Mouse (Mus musculus): ENCODE data around the gene B2m. TPM values are rescaled to one million over a fixed set of nuclear protein-coding genes. Genes with fewer than 3 reads are reported as not detected.

The B2m gene
- total and polyA plus RNA-seq, 3 experiments, result 108 to 1,161 (median 229) TPM

GRCm38 (mm10) chr2:122160680-122161079 is 13.2 kb downstream of the B2m start, which contains the start of gene Trim69 (continued):
- TF ChIP-seq JUND (IDR thresholded peaks at IDR 0.05; ENCODE audit: low read depth, low read length), result no peak
- no peak for TF ChIP-seq MYB (IDR thresholded peaks at IDR 0.05; ENCODE audit: low read depth, low read length)
- no peak for TF ChIP-seq NRF1 (IDR thresholded peaks at IDR 0.05; ENCODE audit: insufficient read depth, low read depth, low read length, poor library complexity, severe bottlenecking)
- no peak for TF ChIP-seq POLR2AphosphoS2 (IDR thresholded peaks at IDR 0.05; ENCODE audit: low read length)
- no peak for TF ChIP-seq EP300 (IDR thresholded peaks at IDR 0.05; ENCODE audit: low read depth in 1 of 2, low read length in 2 of 2)
- no peak for TF ChIP-seq TCF12 (IDR thresholded peaks at IDR 0.05; ENCODE audit: low read depth, low read length)
- TF ChIP-seq MXI1 (IDR thresholded peaks at IDR 0.05; ENCODE audit: low read depth, low read length), result no peak
- peak; percentile 73 to 98 (median 92) for TF ChIP-seq CTCF (IDR thresholded peaks at IDR 0.05 in 2 of 3, conservative IDR thresholded peaks at IDR 0.05 in 1 of 3; ENCODE audit: control insufficient read depth in 1 of 3, insufficient read depth in 1 of 3, low read depth in 2 of 3, low read length in 3 of 3, poor library complexity in 1 of 3, severe bottlenecking in 1 of 3)
- peak; percentile 25; the same call in 1 of the 2 replicates for TF ChIP-seq ZNF384 (IDR thresholded peaks at IDR 0.05; ENCODE audit: low read depth, low read length)
- no peak for TF ChIP-seq MYC (IDR thresholded peaks at IDR 0.05; ENCODE audit: low read depth, low read length)
- TF ChIP-seq POLR2A (IDR thresholded peaks at IDR 0.05; ENCODE audit: control insufficient read depth in 1 of 2, insufficient read depth in 1 of 2, low read depth in 1 of 2, low read length in 2 of 2, poor library complexity in 1 of 2), result no peak
- no peak for TF ChIP-seq CHD2 (IDR thresholded peaks at IDR 0.05; ENCODE audit: low read length)
- TF ChIP-seq CHD1 (IDR thresholded peaks at IDR 0.05; ENCODE audit: low read depth, low read length), result no peak
- no peak for TF ChIP-seq TAL1 (IDR thresholded peaks at IDR 0.05; ENCODE audit: low read length)
- no peak for TF ChIP-seq ETS1 (IDR thresholded peaks at IDR 0.05; ENCODE audit: low read depth, low read length)
- TF ChIP-seq HCFC1 (IDR thresholded peaks at IDR 0.05; ENCODE audit: low read depth, low read length), result no peak
- TF ChIP-seq ZC3H11A (IDR thresholded peaks at IDR 0.05; ENCODE audit: low read depth, low read length), result peak; percentile 96

GRCm38 (mm10) chr2:122161542-122161941 is 14.1 kb downstream of the B2m start:
- no peak overlapping the region for H3K27ac ChIP-seq (ENCODE audit: control insufficient read depth, low read depth, low read length)
- TF ChIP-seq SIN3A (IDR thresholded peaks at IDR 0.05; ENCODE audit: low read length) (no peak), ZNF384 (IDR thresholded peaks at IDR 0.05; ENCODE audit: low read depth, low read length) (no peak), MYB (IDR thresholded peaks at IDR 0.05; ENCODE audit: low read depth, low read length) (no peak), POLR2A (IDR thresholded peaks at IDR 0.05; ENCODE audit: control insufficient read depth in 1 of 2, insufficient read depth in 1 of 2, low read depth in 1 of 2, low read length in 2 of 2, poor library complexity in 1 of 2) (no peak), MAZ (IDR thresholded peaks at IDR 0.05; ENCODE audit: low read depth, low read length) (no peak), ZMIZ1 (IDR thresholded peaks at IDR 0.05; ENCODE audit: low read depth, low read length) (no peak), NRF1 (IDR thresholded peaks at IDR 0.05; ENCODE audit: insufficient read depth, low read depth, low read length, poor library complexity, severe bottlenecking) (no peak), MEF2A (IDR thresholded peaks at IDR 0.05; ENCODE audit: extremely low read depth, insufficient replicate concordance, low read depth, low read length, poor library complexity, severe bottlenecking) (no peak), CHD2 (IDR thresholded peaks at IDR 0.05; ENCODE audit: low read length) (no peak), TBP (IDR thresholded peaks at IDR 0.05; ENCODE audit: low read depth, low read length) (no peak), POLR2AphosphoS5 (IDR thresholded peaks at IDR 0.05; ENCODE audit: borderline replicate concordance, low read depth, low read length) (no peak), EP300 (IDR thresholded peaks at IDR 0.05; ENCODE audit: low read depth in 1 of 2, low read length in 2 of 2) (no peak), RAD21 (IDR thresholded peaks at IDR 0.05; ENCODE audit: low read depth, low read length) (no peak), GABPA (IDR thresholded peaks at IDR 0.05; ENCODE audit: low read depth, low read length) (no peak), HCFC1 (IDR thresholded peaks at IDR 0.05; ENCODE audit: low read depth, low read length) (no peak), SMC3 (IDR thresholded peaks at IDR 0.05; ENCODE audit: low read depth, low read length) (no peak), MAX (IDR thresholded peaks at IDR 0.05; ENCODE audit: low read length) (no peak), KAT2A (conservative IDR thresholded peaks at IDR 0.05; ENCODE audit: low read depth, low read length) (no peak), ZC3H11A (IDR thresholded peaks at IDR 0.05; ENCODE audit: low read depth, low read length) (no peak)

More at GRCm38 (mm10) chr2:122161542-122161941, 14.1 kb downstream of the B2m start:
- Histone ChIP-seq H3K79me2 (ENCODE audit: control insufficient read depth, insufficient read depth, low read length, poor library complexity) (no peaks in the 10 kb centered on the region), H3K9ac (ENCODE audit: control insufficient read depth, low read depth, low read length, poor library complexity, severe bottlenecking) (no peak overlapping the region), H3K4me1 (ENCODE audit: control insufficient read depth in 1 of 2, insufficient read depth in 2 of 2, low read length in 2 of 2) (no peaks in the 10 kb centered on the region), H3K27me3 (ENCODE audit: control insufficient read depth in 1 of 2, insufficient read depth in 2 of 2, low read length in 2 of 2) (no peaks in the 10 kb centered on the region), H3K9me3 (replicated peaks; ENCODE audit: insufficient read depth, low read length) (no peaks in the 10 kb centered on the region), H3K4me3 (ENCODE audit: control insufficient read depth in 1 of 2, insufficient read depth in 1 of 2, low read depth in 2 of 2, low read length in 2 of 2) (no peak overlapping the region), H3K36me3 (ENCODE audit: control insufficient read depth in 1 of 2, insufficient read depth in 2 of 2, low read length in 2 of 2) (no peaks in the 10 kb centered on the region; a peak in 1 of 4 replicates)
- no peak for DNase-seq (ENCODE audit: low read depth, low spot score)

All from MEL (cell line).